Mouse (Mus musculus): ENCODE data around the gene Hecw2.

Hecw2 gene

GRCm38 (mm10) chr1:53875919-53876318 is 319.0 kb downstream of the Hecw2 start:
- no peak for DNase-seq

GRCm38 (mm10) chr1:53867316-53867715 is 327.7 kb downstream of the Hecw2 start:
- no peak for DNase-seq

DNA sequence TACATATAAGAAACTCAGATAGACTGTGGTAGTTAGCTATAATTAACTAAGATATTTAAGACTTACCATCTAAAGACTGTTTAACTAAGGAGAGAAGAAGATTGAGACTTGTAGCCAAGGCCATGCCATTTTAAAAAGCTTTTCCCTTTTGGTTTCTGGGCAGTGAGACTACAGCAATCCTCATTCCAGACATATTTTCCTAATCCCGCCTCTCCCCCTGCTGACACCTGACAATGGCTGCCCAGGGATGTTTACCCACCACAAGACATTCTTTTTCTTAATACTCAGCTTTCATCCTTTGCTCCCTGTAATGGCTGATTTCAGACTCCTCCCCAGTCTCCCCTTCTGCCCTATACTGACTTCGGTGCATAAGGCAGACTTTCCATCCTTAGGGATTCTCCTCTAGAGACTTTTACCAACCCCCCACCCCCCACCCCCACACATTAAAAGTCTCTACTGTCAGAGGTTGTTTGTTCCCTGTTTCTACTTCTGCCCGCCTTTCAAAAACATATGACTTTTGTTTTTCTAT is 328.5 kb downstream of the Hecw2 start:
- DNase-seq: no peak

DNA sequence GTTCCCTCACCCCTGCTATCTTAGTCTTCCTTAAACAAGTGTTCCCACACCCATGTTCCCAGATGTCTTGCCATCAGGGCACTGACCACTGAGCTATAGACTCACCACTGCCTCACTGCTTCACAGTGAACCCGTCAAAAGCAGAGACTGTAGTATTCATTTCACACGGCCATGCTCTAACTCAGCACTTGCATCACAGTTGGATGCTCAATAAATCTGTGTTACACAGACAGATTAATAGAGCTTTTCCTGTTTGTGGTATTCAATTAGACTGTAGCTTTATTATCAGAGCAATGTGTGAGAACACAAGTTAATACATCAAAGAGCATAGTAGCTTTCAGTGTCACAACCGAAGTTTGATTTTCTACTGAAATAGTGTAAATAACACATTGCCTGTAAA is 330.9 kb downstream of the Hecw2 start:
- DNase-seq: no peak

GRCm38 (mm10) chr1:53860611-53861010 is 334.4 kb downstream of the Hecw2 start:
- DNase-seq: no peak

DNA sequence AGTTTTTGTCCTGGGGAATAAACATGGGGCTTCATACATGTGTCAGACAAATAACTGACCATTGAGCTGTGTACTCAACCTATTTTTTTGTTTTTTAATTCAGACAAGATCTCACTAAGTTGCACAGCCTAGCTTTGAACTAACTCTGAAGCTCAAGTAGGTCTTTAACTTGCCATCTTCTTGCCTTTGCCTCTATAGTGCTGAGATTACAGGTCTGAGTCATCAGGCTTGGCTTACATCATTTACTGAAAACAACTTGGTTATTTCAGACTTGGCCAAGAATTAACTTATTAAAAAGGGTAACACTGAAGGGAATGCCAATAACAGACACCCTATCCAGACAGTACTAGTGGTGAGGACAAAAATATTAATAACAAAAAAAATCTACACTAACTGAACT is 335.8 kb downstream of the Hecw2 start:
- no peak for DNase-seq

DNA sequence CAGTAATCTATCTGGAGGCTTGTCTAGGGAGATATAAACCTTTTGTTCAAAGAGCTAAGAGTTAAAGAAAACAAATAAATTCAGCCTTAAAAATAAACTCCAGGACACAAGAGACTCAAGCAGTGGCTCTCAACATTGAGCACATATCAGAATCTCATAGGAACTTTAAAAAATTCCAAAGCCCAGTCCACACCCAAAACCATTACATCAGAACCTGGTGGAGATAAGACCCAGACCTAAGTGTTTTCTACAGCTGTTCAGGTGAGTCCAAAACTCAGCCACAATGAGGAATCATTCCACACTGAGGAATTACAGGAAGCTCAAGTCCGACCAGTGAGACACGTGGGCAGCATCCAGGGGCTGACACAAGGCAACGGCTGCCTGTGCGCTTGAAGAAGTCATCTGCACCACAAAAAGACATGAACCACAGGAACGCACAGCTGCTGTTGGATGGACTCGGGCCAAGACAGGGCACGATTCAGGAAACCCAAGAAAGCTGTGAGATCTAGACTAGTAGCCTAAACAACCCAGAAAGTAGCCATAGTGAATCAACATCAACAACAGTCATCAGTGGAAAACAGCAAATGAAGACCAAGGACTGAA is 338.4 kb downstream of the Hecw2 start:
- DNase-seq: no peak

GRCm38 (mm10) chr1:53855732-53856131 is 339.2 kb downstream of the Hecw2 start:
- DNase-seq: no peak

DNA sequence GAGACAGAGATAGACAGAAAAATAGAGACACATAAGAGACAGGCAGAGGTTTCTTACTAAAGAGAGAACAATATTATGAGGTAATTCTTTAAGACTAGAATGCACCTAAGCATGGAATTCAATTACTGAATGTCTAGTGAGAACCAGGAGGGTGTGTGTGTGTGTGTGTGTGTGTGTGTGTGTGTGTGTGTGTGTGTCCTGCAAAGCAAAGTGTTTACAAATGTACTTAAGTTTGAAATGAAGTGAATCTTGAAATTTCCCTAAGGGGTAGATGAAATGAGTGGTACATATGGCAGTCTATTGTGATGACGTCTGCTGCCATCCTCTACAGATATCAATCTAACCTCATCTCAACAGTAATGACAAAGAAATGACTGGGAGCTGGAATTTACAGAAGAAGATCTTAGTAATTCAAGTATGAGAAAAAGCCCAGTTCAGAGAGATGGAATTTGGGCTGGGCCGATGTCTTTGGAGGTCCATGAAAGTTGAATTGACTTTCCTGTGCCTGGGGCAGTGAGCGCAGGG is 342.8 kb downstream of the Hecw2 start:
- DNase-seq: no peak

- peak; percentile 39 to 57 for DNase-seq
Measured at GRCm38 (mm10) chr1:53851334-53851733, 343.6 kb downstream of the Hecw2 start.

DNA sequence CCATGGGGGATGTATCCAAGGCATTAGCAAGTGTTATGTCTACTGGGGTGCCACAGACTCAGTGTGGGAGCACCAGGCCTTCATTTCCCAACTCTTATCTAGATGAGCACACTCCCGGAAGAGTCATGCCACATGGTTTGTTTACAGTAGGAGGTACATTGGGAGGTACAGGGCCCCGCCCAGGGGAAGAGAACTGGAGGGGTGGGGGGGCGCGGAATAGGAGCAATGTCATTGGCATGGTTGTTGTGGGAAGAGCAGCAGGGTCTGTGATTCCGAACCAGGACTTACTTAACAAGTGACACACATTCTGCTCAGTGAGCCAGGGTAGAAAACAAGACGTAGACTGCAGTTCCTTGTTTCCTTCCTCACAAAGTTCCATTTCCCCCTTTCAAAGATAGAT is 344.1 kb downstream of the Hecw2 start:
- DNase-seq: peak; percentile 58 to 62

DNA sequence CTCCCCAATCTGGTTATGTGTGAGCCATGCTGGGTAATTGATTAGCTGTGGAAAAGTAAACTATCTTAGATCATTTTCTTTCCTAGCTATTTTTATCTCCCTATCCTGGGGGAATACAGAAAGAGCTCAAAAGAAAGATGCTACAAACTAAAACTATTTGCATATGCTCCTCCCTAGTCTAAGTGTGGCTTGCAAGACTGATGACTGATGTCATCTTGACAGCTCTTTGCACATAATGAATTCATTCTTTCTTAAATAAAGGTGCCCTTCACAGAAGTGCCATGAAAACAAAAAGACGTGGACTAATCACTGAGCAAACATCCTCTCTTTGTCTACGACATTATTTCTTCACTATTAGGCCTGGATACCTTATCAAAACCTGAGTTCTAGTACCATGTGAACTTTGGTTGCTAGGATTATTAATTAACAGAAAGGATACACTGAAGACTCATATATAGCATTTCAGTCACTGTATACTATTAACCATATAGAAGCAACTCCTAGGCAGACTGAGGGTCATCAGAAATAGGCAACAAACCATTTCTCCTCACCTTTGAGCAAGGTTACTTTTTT is 348.2 kb downstream of the Hecw2 start:
- no peak for DNase-seq

GRCm38 (mm10) chr1:53845854-53846253 is 349.1 kb downstream of the Hecw2 start:
- DNase-seq: no peak

- DNase-seq: no peak
Measured at GRCm38 (mm10) chr1:53844914-53845612, 349.9 kb downstream of the Hecw2 start.

- DNase-seq: no peak
Measured at GRCm38 (mm10) chr1:53844122-53844913, 350.6 kb downstream of the Hecw2 start.

GRCm38 (mm10) chr1:53843051-53843450 is 351.9 kb downstream of the Hecw2 start:
- DNase-seq: no peak

GRCm38 (mm10) chr1:53841080-53841479 is 353.9 kb downstream of the Hecw2 start:
- no peak for DNase-seq

- no peak for DNase-seq
Measured at GRCm38 (mm10) chr1:53839392-53839791, 355.6 kb downstream of the Hecw2 start.

DNA sequence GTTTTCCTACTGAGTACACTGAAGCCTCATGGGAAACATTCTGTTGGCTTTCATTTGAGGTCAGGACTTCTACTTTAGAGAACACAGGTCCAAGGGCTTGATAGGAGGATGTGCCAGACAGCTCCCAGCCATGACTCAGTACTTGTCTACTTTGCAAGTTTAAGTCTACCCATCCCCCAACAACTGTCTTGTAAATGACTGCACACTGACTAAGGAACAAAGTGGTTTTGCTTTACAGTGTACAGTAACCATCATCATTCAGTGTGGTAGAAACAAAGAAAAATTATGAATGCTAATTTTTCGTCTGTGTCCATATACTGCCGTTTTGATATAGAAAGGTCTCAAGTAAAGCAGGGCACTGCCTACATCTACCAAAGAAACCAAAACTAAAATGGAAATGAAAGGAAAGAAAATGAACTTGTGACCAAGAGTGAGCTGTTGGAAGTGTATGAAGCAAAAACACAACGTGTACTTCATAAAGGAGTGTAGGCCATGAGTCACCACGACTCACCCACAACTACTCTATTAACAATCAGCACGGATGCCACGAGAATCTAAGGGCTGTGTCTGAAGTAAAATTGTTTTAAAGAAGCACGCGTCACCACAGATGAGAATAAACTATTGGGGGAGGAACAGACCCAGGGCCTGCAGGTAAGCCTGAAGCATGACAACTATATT is 356.6 kb downstream of the Hecw2 start:
- DNase-seq: no peak

GRCm38 (mm10) chr1:53830286-53830685 is 364.7 kb downstream of the Hecw2 start:
- DNase-seq: no peak

- no peak for DNase-seq
Measured at GRCm38 (mm10) chr1:53829089-53829488, 365.9 kb downstream of the Hecw2 start.
